ENCODE assay signal across 8 mouse cellular contexts in genomic region chr4:134925206-134925605, GRCm38 (mm10). TPM values are rescaled to one million over a fixed set of nuclear protein-coding genes. Genes with fewer than 3 reads are reported as not detected.
A peak's percentile ranks its signal among the peaks of the same experiment; 100 is the strongest.
DNase-seq lines count a peak whose midpoint lies in the region; ATAC-seq and TF ChIP-seq lines count a peak whose summit lies in the region.

No protein-coding gene starts in this region.

- no peaks in the 10 kb centered on the region for H3K9me3 ChIP-seq in heart, postnatal 0 days (replicated peaks; ENCODE audit: control insufficient read depth, low read length)
- H3K9me3 ChIP-seq in limb, embryonic 13.5 days: no peaks in the 10 kb centered on the region
- no peaks in the 10 kb centered on the region for H3K9me3 ChIP-seq in stomach, postnatal 0 days (ENCODE audit: control insufficient read depth, low read length)

- TF ChIP-seq CTCF in heart, postnatal 0 days (IDR thresholded peaks at IDR 0.05; ENCODE audit: low read depth): no peak
- no peak for TF ChIP-seq CTCF in stomach, postnatal 0 days (IDR thresholded peaks at IDR 0.05; ENCODE audit: low read depth)

- 0 out of 2 replicates have a peak, but pooled peaks cover 2% of the 10 kb centered on the region for H3K4me1 ChIP-seq in brown adipose tissue, adult 24 weeks (ENCODE audit: control insufficient read depth, insufficient read depth, insufficient read length, low read length)
- peaks cover 3% of the 10 kb centered on the region; the same call in 1 of the 2 replicates for H3K4me1 ChIP-seq in heart, postnatal 0 days (ENCODE audit: control insufficient read depth, insufficient read depth)
- H3K4me1 ChIP-seq in limb, embryonic 13.5 days: peaks cover 16% of the 10 kb centered on the region
- peaks cover 2% of the 10 kb centered on the region; the same call in 1 of the 2 replicates for H3K4me1 ChIP-seq in stomach, postnatal 0 days (replicated peaks; ENCODE audit: control insufficient read depth, insufficient read depth)

- ATAC-seq in heart, postnatal 0 days (ENCODE audit: insufficient read depth, low read depth): no peak
- no peak for ATAC-seq in limb, embryonic 13.5 days (ENCODE audit: low FRiP score, low read depth)
- no peak for ATAC-seq in stomach, postnatal 0 days (ENCODE audit: low FRiP score, low TSS enrichment)

- DNase-seq in adrenal gland, postnatal 36 days: peak; percentile 17 to 49
- DNase-seq in adrenal gland, postnatal 4 days (ENCODE audit: low spot score in 2 of 2): no peak
- DNase-seq in heart, postnatal 0 days (ENCODE audit: low spot score): no peak
- DNase-seq in stomach, postnatal 0 days (ENCODE audit: low spot score): no peak
- DNase-seq in layer of hippocampus, postnatal 10 days (ENCODE audit: low spot score in 2 of 2): no peak
- DNase-seq in ovary, adult 18-20 months (ENCODE audit: low spot score): no peak

- H3K4me3 ChIP-seq in brown adipose tissue, adult 24 weeks (ENCODE audit: insufficient read depth, low read depth, low read length): peak overlapping the region; percentile 51
- H3K4me3 ChIP-seq in heart, postnatal 0 days (ENCODE audit: low read depth, low read length): peak overlapping the region; percentile 96
- H3K4me3 ChIP-seq in limb, embryonic 13.5 days: peak overlapping the region; percentile 81
- peak overlapping the region; percentile 100 for H3K4me3 ChIP-seq in stomach, postnatal 0 days (ENCODE audit: low read depth, low read length)

- peak overlapping the region; percentile 17; the same call in 1 of the 2 replicates for H3K9ac ChIP-seq in heart, postnatal 0 days (replicated peaks; ENCODE audit: low read depth, low read length)
- peak overlapping the region; percentile 62 for H3K9ac ChIP-seq in limb, embryonic 13.5 days
- peak overlapping the region; percentile 45 for H3K9ac ChIP-seq in stomach, postnatal 0 days (ENCODE audit: low read length)

- whole genome bisulfite sequencing in heart, postnatal 0 days: 27% methylated on average over 8 of the region's 8 CpGs
- WGBS in limb, embryonic 13.5 days: 73% methylated on average over 8 of the region's 8 CpGs
- 39% methylated on average over 8 of the region's 8 CpGs for WGBS in stomach, postnatal 0 days

- peaks cover 34% of the 10 kb centered on the region for H3K36me3 ChIP-seq in heart, postnatal 0 days (replicated peaks; ENCODE audit: control insufficient read depth, insufficient read depth, low read length)
- H3K36me3 ChIP-seq in limb, embryonic 13.5 days: peaks cover 35% of the 10 kb centered on the region
- H3K36me3 ChIP-seq in stomach, postnatal 0 days (ENCODE audit: control insufficient read depth, insufficient read depth, low read length): peaks cover 25% of the 10 kb centered on the region

- H3K27ac ChIP-seq in brown adipose tissue, adult 24 weeks (replicated peaks; ENCODE audit: low read depth, low read length): no peak overlapping the region
- H3K27ac ChIP-seq in heart, postnatal 0 days (ENCODE audit: low read depth): peak overlapping the region; percentile 0; the same call in 1 of the 2 replicates
- H3K27ac ChIP-seq in limb, embryonic 13.5 days: no peak overlapping the region
- no peak overlapping the region for H3K27ac ChIP-seq in stomach, postnatal 0 days (replicated peaks)

- peak overlapping the region; percentile 83 for H3K4me2 ChIP-seq in heart, postnatal 0 days (ENCODE audit: low read depth, low read length)
- peak overlapping the region; percentile 74 for H3K4me2 ChIP-seq in limb, embryonic 13.5 days (replicated peaks)
- peak overlapping the region; percentile 69 for H3K4me2 ChIP-seq in stomach, postnatal 0 days (replicated peaks; ENCODE audit: low read depth)

- no peaks in the 10 kb centered on the region for H3K27me3 ChIP-seq in heart, postnatal 0 days (ENCODE audit: control insufficient read depth, insufficient read depth, low read length)
- no peaks in the 10 kb centered on the region for H3K27me3 ChIP-seq in limb, embryonic 13.5 days
- H3K27me3 ChIP-seq in stomach, postnatal 0 days (ENCODE audit: control insufficient read depth, insufficient read depth, low read length): no peaks in the 10 kb centered on the region

- TF ChIP-seq EP300 in heart, postnatal 0 days (IDR thresholded peaks at IDR 0.05; ENCODE audit: low read depth): no peak
- TF ChIP-seq EP300 in stomach, postnatal 0 days (optimal IDR thresholded peaks at IDR 0.05): no peak

RNA-seq across cellular contexts. Expression of gene Rsrp1, which starts 1.8 kb away (rescaled TPM):
- 100 to 1,000 TPM; 378 to 436 TPM for total RNA-seq in adrenal gland, postnatal 36 days (2021)
- total RNA-seq in adrenal gland, postnatal 4 days (2021): 100 to 1,000 TPM; 365 to 381 TPM
- polyA plus RNA-seq in brown adipose tissue, adult 24 weeks (2012; ENCODE audit: insufficient read depth, insufficient read length, missing spikeins): 185 and 418 TPM in 2 replicates
- 80.5 and 85.8 TPM in 2 replicates for total RNA-seq in heart, postnatal 0 days (2014; rRNA removed; ENCODE audit: low replicate concordance)
- polyA plus RNA-seq in heart, postnatal 0 days (2015; fragmentation: Nextera tagmentation; extraction: Ambion mirVana): 295 and 322 TPM in 2 replicates
- 523 and 552 TPM in 2 replicates for polyA plus RNA-seq in limb, embryonic 13.5 days (2015; fragmentation: Nextera tagmentation; extraction: Ambion mirVana)
- polyA plus RNA-seq in stomach, postnatal 0 days (2015; fragmentation: Nextera tagmentation; extraction: Ambion mirVana): 278 and 283 TPM in 2 replicates
- 100 to 1,000 TPM; 245 to 279 TPM for total RNA-seq in layer of hippocampus, postnatal 10 days (2021)

RNA-seq across cellular contexts. Expression of gene Syf2, which starts 5.5 kb away (rescaled TPM):
- total RNA-seq in adrenal gland, postnatal 36 days (2021): 100 to 1,000 TPM in 1 of 2 experiments, 10 to 100 TPM in 1; 84.2 to 102 TPM
- 10 to 100 TPM; 82.4 to 93.3 TPM for total RNA-seq in adrenal gland, postnatal 4 days (2021)
- polyA plus RNA-seq in brown adipose tissue, adult 24 weeks (2012; ENCODE audit: insufficient read depth, insufficient read length, missing spikeins): 71.8 and 75.9 TPM in 2 replicates
- total RNA-seq in heart, postnatal 0 days (2014; rRNA removed; ENCODE audit: low replicate concordance): 19.5 and 31.1 TPM in 2 replicates
- polyA plus RNA-seq in heart, postnatal 0 days (2015; fragmentation: Nextera tagmentation; extraction: Ambion mirVana): 66.8 and 73.3 TPM in 2 replicates
- 73.4 and 75.5 TPM in 2 replicates for polyA plus RNA-seq in limb, embryonic 13.5 days (2015; fragmentation: Nextera tagmentation; extraction: Ambion mirVana)
- 74.1 and 77.9 TPM in 2 replicates for polyA plus RNA-seq in stomach, postnatal 0 days (2015; fragmentation: Nextera tagmentation; extraction: Ambion mirVana)
- total RNA-seq in layer of hippocampus, postnatal 10 days (2021): 10 to 100 TPM; 42.1 to 45.0 TPM

RNA-seq across cellular contexts. Expression of gene Tmem50a, which starts 10.4 kb away (rescaled TPM):
- 100 to 1,000 TPM; 229 to 405 TPM for total RNA-seq in adrenal gland, postnatal 36 days (2021)
- 100 to 1,000 TPM; 214 to 225 TPM for total RNA-seq in adrenal gland, postnatal 4 days (2021)
- polyA plus RNA-seq in brown adipose tissue, adult 24 weeks (2012; ENCODE audit: insufficient read depth, insufficient read length, missing spikeins): 110 and 115 TPM in 2 replicates
- 111 and 117 TPM in 2 replicates for total RNA-seq in heart, postnatal 0 days (2014; rRNA removed; ENCODE audit: low replicate concordance)
- 160 and 171 TPM in 2 replicates for polyA plus RNA-seq in heart, postnatal 0 days (2015; fragmentation: Nextera tagmentation; extraction: Ambion mirVana)
- 187 and 193 TPM in 2 replicates for polyA plus RNA-seq in limb, embryonic 13.5 days (2015; fragmentation: Nextera tagmentation; extraction: Ambion mirVana)
- polyA plus RNA-seq in stomach, postnatal 0 days (2015; fragmentation: Nextera tagmentation; extraction: Ambion mirVana): 187 and 193 TPM in 2 replicates
- 100 to 1,000 TPM; 116 to 123 TPM for total RNA-seq in layer of hippocampus, postnatal 10 days (2021)

Comparison
In these comparisons a context has a peak if more than half of its experiments do, and no peak if none do; other contexts are left out.
1. DNase-seq: peak in adrenal gland, postnatal 36 days (2 of 2); none in adrenal gland, postnatal 4 days (0 of 2), heart, postnatal 0 days (single experiment), stomach, postnatal 0 days (single experiment), layer of hippocampus, postnatal 10 days (0 of 2) and ovary, adult 18-20 months (single experiment).
2. Peak in every context shown above with its lines, with median percentiles within 50 percentile points of each other: H3K4me3 ChIP-seq, H3K4me2 ChIP-seq and H3K9ac ChIP-seq.